Mouse (Mus musculus) liver, adult 2 months (tissue): ENCODE data around the gene Grin1. TPM values are rescaled to one million over a fixed set of nuclear protein-coding genes. Genes with fewer than 3 reads are reported as not detected.

ENCODE experiments used
- DNase-seq: peaks from one replicate; pipeline ENCODE4 v3.0.0-alpha.2; 2011; ENCODE audit warnings: low read depth, low spot score; ENCODE audit errors: extremely low read depth
- H3K27ac ChIP-seq: fragments of 200-500 bp; replicated peaks from 2 replicates; pipeline ENCODE4 v1.5.1; 2012; ENCODE audit warnings: low read depth, mild to moderate bottlenecking, control low read depth, inconsistent platforms, low read length; ENCODE audit not compliant: insufficient read depth
- H3K27me3 ChIP-seq: fragments of 200-500 bp; 2 replicates; pipeline ENCODE4 v1.6.1; 2012; ENCODE audit warnings: mild to moderate bottlenecking, moderate library complexity, low read length, inconsistent platforms; ENCODE audit not compliant: control insufficient read depth, insufficient read depth
- H3K36me3 ChIP-seq: fragments of 200-500 bp; 2 replicates; pipeline ENCODE4 v1.6.1; 2012; ENCODE audit warnings: low read length, inconsistent platforms; ENCODE audit not compliant: control insufficient read depth, insufficient read depth
- H3K4me1 ChIP-seq: fragments of 200-500 bp; 2 replicates; pipeline ENCODE4 v1.6.1; 2011; ENCODE audit warnings: low read length; ENCODE audit not compliant: control insufficient read depth, insufficient read depth
- H3K4me3 ChIP-seq: fragments of 200-500 bp; 2 replicates; pipeline ENCODE4 v1.5.1; 2011; ENCODE audit warnings: low read depth, mild to moderate bottlenecking, control low read depth, low read length, moderate library complexity; ENCODE audit not compliant: insufficient read depth
- H3K79me2 ChIP-seq: fragments of 200-500 bp; 2 replicates; pipeline ENCODE4 v1.6.1; 2012; ENCODE audit warnings: inconsistent platforms, mild to moderate bottlenecking, low read length, moderate library complexity; ENCODE audit not compliant: control insufficient read depth, insufficient read depth
- H3K9ac ChIP-seq: fragments of 200-500 bp; 2 replicates; pipeline ENCODE4 v1.6.1; 2012; ENCODE audit warnings: low read depth, mild to moderate bottlenecking, control low read depth, inconsistent platforms, low read length
- CTCF ChIP-seq: fragments of 200-500 bp; IDR thresholded peaks from 2 replicates; pipeline ENCODE4 v1.5.1; 2011; ENCODE audit warnings: low read depth, low read length, control low read depth
- POLR2A ChIP-seq: fragments of 200-500 bp; IDR thresholded peaks from 2 replicates; pipeline ENCODE4 v1.6.1; 2011; ENCODE audit warnings: low read length, control low read depth; ENCODE audit not compliant: insufficient read depth; ENCODE audit errors: extremely low read depth
- WGBS: fragments of 180-500 bp; shearing (Covaris S2); methylation state at CpG from one replicate; pipeline ENCODE4 v1.1.7; 2018; 5-methylcytosine and 5-hydroxymethylcytosine counted together
- polyA plus RNA-seq: library from polyadenylated mRNA; depleted of rRNA; stranded (reverse); fragments of >200 nt; gene quantifications from 2 replicates; pipeline ENCODE4 v1.2.3, GENCODE M21; 2012
- total RNA-seq: library from RNA; depleted of rRNA; stranded (reverse); fragments of >200 nt; gene quantifications from 2 replicates; pipeline ENCODE4 v1.2.3, GENCODE M21; 2014

Gene Grin1
- total and polyA plus RNA-seq, 2 experiments: not detected

GRCm38 (mm10) chr2:25273010-25273409 is 46.0 kb downstream of the Grin1 start:
- 35% methylated on average over 16 of the region's 16 CpGs for WGBS
- peak overlapping the region; percentile 83 for H3K4me3 ChIP-seq
- H3K27me3 ChIP-seq: no peaks in the 10 kb centered on the region
- no peak overlapping the region for H3K27ac ChIP-seq
- peaks cover 12% of the 10 kb centered on the region for H3K4me1 ChIP-seq
- peaks cover 14% of the 10 kb centered on the region; the same call in 1 of the 2 replicates for H3K36me3 ChIP-seq
- DNase-seq: no peak
- peak overlapping the region; percentile 75 for H3K9ac ChIP-seq
- peaks cover 7% of the 10 kb centered on the region; the same call in 1 of the 2 replicates for H3K79me2 ChIP-seq
- TF ChIP-seq CTCF: no peak
- no peak for TF ChIP-seq POLR2A

GRCm38 (mm10) chr2:25272515-25272914 is 46.5 kb downstream of the Grin1 start:
- Histone ChIP-seq H3K36me3 (peaks cover 14% of the 10 kb centered on the region; the same call in 1 of the 2 replicates), H3K4me1 (peaks cover 12% of the 10 kb centered on the region), H3K9ac (peak overlapping the region; percentile 75), H3K4me3 (peak overlapping the region; percentile 83), H3K27me3 (no peaks in the 10 kb centered on the region), H3K79me2 (peaks cover 7% of the 10 kb centered on the region; the same call in 1 of the 2 replicates), H3K27ac (no peak overlapping the region)
- TF ChIP-seq CTCF (no peak), POLR2A (no peak)
- DNase-seq: no peak
- WGBS: under 1% methylated on average over 25 of the region's 29 CpGs

GRCm38 (mm10) chr2:25271827-25272511 is 47.0 kb downstream of the Grin1 start, which contains the start of the genes Ssna1 and Anapc2:
Gene Ssna1 (minus strand): TSS chr2:25272438.
Gene Anapc2 (plus strand): TSS chr2:25272478.
- peak within 1 kb of the TSS; percentile 34; the same call in 1 of the 2 replicates for H3K27ac ChIP-seq
- H3K36me3 ChIP-seq: peaks cover 14% of the 10 kb centered on the region; the same call in 1 of the 2 replicates
- under 1% methylated on average over 55 of the region's 55 CpGs for WGBS
- TF ChIP-seq POLR2A (peak; percentile 78), CTCF (peak; percentile 53)
- peaks cover 14% of the 10 kb centered on the region for H3K4me1 ChIP-seq
- H3K79me2 ChIP-seq: peaks cover 7% of the 10 kb centered on the region; the same call in 1 of the 2 replicates
- H3K4me3 ChIP-seq: peak within 1 kb of the TSS; percentile 83
- H3K9ac ChIP-seq: peak within 1 kb of the TSS; percentile 81
- no peaks in the 10 kb centered on the region for H3K27me3 ChIP-seq
- DNase-seq: peak; percentile 84

- Histone ChIP-seq H3K9ac (no peak overlapping the region), H3K4me3 (no peak overlapping the region)
- 83% methylated on average over 4 of the region's 4 CpGs for WGBS
These were observed 51.2 kb downstream of the Grin1 start for GRCm38 (mm10) chr2:25267746-25268309.

GRCm38 (mm10) chr2:25267241-25267640 is 51.7 kb downstream of the Grin1 start:
- Histone ChIP-seq H3K4me1 (peaks cover 23% of the 10 kb centered on the region), H3K9ac (no peak overlapping the region), H3K36me3 (no peaks in the 10 kb centered on the region), H3K27ac (no peak overlapping the region), H3K4me3 (no peak overlapping the region), H3K79me2 (peaks cover 9% of the 10 kb centered on the region; the same call in 1 of the 2 replicates), H3K27me3 (no peaks in the 10 kb centered on the region)
- TF ChIP-seq POLR2A (no peak), CTCF (no peak)
- DNase-seq: no peak

More at GRCm38 (mm10) chr2:25267746-25268309, 51.2 kb downstream of the Grin1 start:
- no peak for TF ChIP-seq POLR2A
- no peak for TF ChIP-seq CTCF
- no peak overlapping the region for H3K27ac ChIP-seq
- peaks cover 25% of the 10 kb centered on the region for H3K4me1 ChIP-seq
- peaks cover 14% of the 10 kb centered on the region; the same call in 1 of the 2 replicates for H3K79me2 ChIP-seq
- no peaks in the 10 kb centered on the region for H3K27me3 ChIP-seq
- DNase-seq: no peak
- H3K36me3 ChIP-seq: no peaks in the 10 kb centered on the region

GRCm38 (mm10) chr2:25266720-25267119 is 52.3 kb downstream of the Grin1 start:
- WGBS: 5% methylated on average over 2 of the region's 2 CpGs
- no peak overlapping the region for H3K4me3 ChIP-seq
- peaks cover 23% of the 10 kb centered on the region for H3K4me1 ChIP-seq
- H3K27me3 ChIP-seq: no peaks in the 10 kb centered on the region
- no peak overlapping the region for H3K9ac ChIP-seq
- H3K27ac ChIP-seq: no peak overlapping the region
- DNase-seq: peak; percentile 36
- TF ChIP-seq POLR2A: no peak
- no peak for TF ChIP-seq CTCF
- no peaks in the 10 kb centered on the region for H3K36me3 ChIP-seq
- H3K79me2 ChIP-seq: peaks cover 9% of the 10 kb centered on the region; the same call in 1 of the 2 replicates
